Mouse (Mus musculus): ENCODE measurements around the gene Ugt1a5. TPM values are rescaled to one million over a fixed set of nuclear protein-coding genes. Genes with fewer than 3 reads are reported as not detected.
A peak's percentile ranks its signal among the peaks of the same experiment; 100 is the strongest.
"Not testable (repeated sequence)": the region's sequence is repeated elsewhere in the genome, so short reads cannot be mapped to it uniquely, and the experiment has no call there.

Ugt1a5 gene
- total and polyA plus RNA-seq, 2 experiments from 2014 or later, result not detected

DNA sequence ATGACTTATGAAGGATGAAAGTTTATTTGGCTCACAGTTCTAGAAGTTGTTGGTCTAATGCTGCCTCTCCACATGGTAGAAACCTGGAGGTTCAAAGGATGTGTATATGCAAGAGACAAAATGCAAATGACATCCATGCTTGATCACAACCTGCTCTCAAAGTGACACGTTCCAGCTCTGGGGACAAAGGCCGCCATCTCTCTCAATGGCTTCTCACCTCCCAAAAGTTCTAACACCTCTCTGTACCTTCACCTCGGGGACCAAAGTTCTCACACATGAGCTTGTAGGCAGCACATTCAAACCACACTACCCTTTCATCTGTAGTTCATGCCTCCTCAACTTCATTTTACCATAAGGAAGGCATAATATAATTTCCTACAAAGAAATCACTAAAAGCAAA is 51.8 kb downstream of the Ugt1a5 start:
- no peak overlapping the region for H3K9ac ChIP-seq (replicated peaks; ENCODE audit: low read length, poor library complexity, severe bottlenecking)
- DNase-seq (ENCODE audit: low spot score) (peak; percentile 21), ATAC-seq (ENCODE audit: low FRiP score) (no peak)
- 44% methylated on average over 3 of the region's 3 CpGs for WGBS
- no peak overlapping the region for H3K27ac ChIP-seq (ENCODE audit: low read depth, low read length)
- no peaks in the 10 kb centered on the region for H3K36me3 ChIP-seq (ENCODE audit: insufficient read depth, low read length)
- no peak overlapping the region for H3K4me2 ChIP-seq (ENCODE audit: low read depth, low read length, poor library complexity, severe bottlenecking)
- no peaks in the 10 kb centered on the region for H3K27me3 ChIP-seq (ENCODE audit: insufficient read depth, low read length)
- peaks cover 38% of the 10 kb centered on the region for H3K9me3 ChIP-seq (ENCODE audit: low read length)
- TF ChIP-seq CTCF (IDR thresholded peaks at IDR 0.05), result no peak
- no peak overlapping the region for H3K4me3 ChIP-seq (ENCODE audit: low read depth, low read length)
- no peaks in the 10 kb centered on the region for H3K4me1 ChIP-seq (ENCODE audit: insufficient read depth, low read length)

DNA sequence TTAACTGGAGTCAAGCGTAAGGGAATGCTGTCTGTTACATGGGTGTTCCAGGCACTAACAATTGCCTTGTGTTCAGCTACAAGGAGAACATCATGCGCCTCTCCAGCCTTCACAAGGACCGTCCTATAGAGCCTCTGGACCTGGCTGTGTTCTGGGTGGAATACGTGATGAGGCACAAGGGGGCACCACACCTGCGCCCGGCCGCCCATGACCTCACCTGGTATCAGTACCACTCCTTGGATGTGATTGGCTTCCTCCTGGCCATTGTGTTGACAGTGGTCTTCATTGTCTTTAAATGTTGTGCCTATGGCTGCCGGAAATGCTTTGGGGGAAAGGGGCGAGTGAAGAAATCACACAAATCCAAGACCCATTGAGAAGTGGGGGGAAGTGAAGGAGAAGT is 52.2 kb downstream of the Ugt1a5 start:
- TF ChIP-seq CTCF (IDR thresholded peaks at IDR 0.05), result no peak
- no peaks in the 10 kb centered on the region for H3K36me3 ChIP-seq (ENCODE audit: insufficient read depth, low read length)
- 74% methylated on average over 9 of the region's 9 CpGs for WGBS
- peaks cover 33% of the 10 kb centered on the region for H3K9me3 ChIP-seq (ENCODE audit: low read length)
- H3K4me3 ChIP-seq (ENCODE audit: low read depth, low read length), result no peak overlapping the region
- H3K27me3 ChIP-seq (ENCODE audit: insufficient read depth, low read length), result no peaks in the 10 kb centered on the region
- DNase-seq (ENCODE audit: low spot score), result peak; percentile 1
- no peak overlapping the region for H3K27ac ChIP-seq (ENCODE audit: low read depth, low read length)
- no peaks in the 10 kb centered on the region for H3K4me1 ChIP-seq (ENCODE audit: insufficient read depth, low read length)
- H3K9ac ChIP-seq (replicated peaks; ENCODE audit: low read length, poor library complexity, severe bottlenecking), result no peak overlapping the region
- no peak for ATAC-seq (ENCODE audit: low FRiP score)
- H3K4me2 ChIP-seq (ENCODE audit: low read depth, low read length, poor library complexity, severe bottlenecking), result no peak overlapping the region

DNA sequence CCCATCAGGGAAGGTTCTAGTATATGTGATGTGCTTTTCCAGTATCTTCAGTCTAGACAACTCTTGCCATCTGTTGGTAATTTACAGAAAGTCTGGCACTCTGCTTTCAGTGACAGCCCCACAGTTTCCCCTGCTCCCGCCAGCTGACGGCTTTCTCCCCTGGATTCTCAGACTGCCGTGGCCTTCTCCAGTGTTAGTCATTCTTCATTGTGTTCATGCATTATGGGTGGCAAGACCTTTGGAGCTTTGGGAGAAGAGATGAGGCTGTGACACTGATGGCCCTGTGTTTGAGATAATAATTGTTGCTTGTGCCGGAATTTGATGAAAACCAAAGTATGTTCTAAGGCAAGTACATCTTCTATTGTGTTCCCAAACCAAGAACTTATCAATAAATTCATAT is 52.8 kb downstream of the Ugt1a5 start:
- no peak for ATAC-seq (ENCODE audit: low FRiP score)

DNA sequence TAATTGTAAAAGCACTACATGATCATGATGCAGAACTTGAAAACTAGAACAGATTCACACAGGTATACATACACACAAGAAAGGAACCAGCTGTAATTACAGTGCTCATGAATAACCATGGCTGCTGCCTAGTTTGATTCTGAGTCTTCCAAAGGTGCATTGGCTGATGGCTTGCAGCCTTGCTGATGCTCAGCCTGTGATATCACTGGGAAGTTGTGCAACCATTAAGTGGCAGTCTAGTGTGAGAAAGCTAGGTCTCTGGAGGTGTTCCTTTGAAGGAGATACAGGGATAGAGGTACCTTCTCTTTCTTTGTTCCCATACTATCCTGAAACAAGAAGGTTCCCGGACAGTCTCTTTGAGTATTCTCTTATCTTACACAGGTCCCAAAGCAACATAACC is 53.2 kb downstream of the Ugt1a5 start:
- WGBS, result 21% methylated on average over 1 of the region's 1 CpGs
- no peak overlapping the region for H3K4me2 ChIP-seq (ENCODE audit: low read depth, low read length, poor library complexity, severe bottlenecking)
- no peaks in the 10 kb centered on the region for H3K27me3 ChIP-seq (ENCODE audit: insufficient read depth, low read length)
- no peak overlapping the region for H3K4me3 ChIP-seq (ENCODE audit: low read depth, low read length)
- H3K9ac ChIP-seq (replicated peaks; ENCODE audit: low read length, poor library complexity, severe bottlenecking), result no peak overlapping the region
- no peak for ATAC-seq (ENCODE audit: low FRiP score)
- DNase-seq (ENCODE audit: low spot score), result no peak
- H3K4me1 ChIP-seq (ENCODE audit: insufficient read depth, low read length), result no peaks in the 10 kb centered on the region
- H3K27ac ChIP-seq (ENCODE audit: low read depth, low read length), result no peak overlapping the region
- H3K36me3 ChIP-seq (ENCODE audit: insufficient read depth, low read length), result no peaks in the 10 kb centered on the region
- peaks cover 23% of the 10 kb centered on the region for H3K9me3 ChIP-seq (ENCODE audit: low read length)
- TF ChIP-seq CTCF (IDR thresholded peaks at IDR 0.05), result no peak

More for the DNA sequence above, 52.8 kb downstream of the Ugt1a5 start:
- Histone ChIP-seq H3K27ac (ENCODE audit: low read depth, low read length) (no peak overlapping the region), H3K4me1 (ENCODE audit: insufficient read depth, low read length) (no peaks in the 10 kb centered on the region), H3K4me2 (ENCODE audit: low read depth, low read length, poor library complexity, severe bottlenecking) (no peak overlapping the region), H3K4me3 (ENCODE audit: low read depth, low read length) (no peak overlapping the region), H3K9me3 (ENCODE audit: low read length) (peaks cover 28% of the 10 kb centered on the region), H3K36me3 (ENCODE audit: insufficient read depth, low read length) (no peaks in the 10 kb centered on the region), H3K27me3 (ENCODE audit: insufficient read depth, low read length) (no peaks in the 10 kb centered on the region), H3K9ac (replicated peaks; ENCODE audit: low read length, poor library complexity, severe bottlenecking) (no peak overlapping the region)
- TF ChIP-seq CTCF (IDR thresholded peaks at IDR 0.05), result no peak
- DNase-seq (ENCODE audit: low spot score), result peak; percentile 3
- 47% methylated on average over 4 of the region's 4 CpGs for WGBS

DNA sequence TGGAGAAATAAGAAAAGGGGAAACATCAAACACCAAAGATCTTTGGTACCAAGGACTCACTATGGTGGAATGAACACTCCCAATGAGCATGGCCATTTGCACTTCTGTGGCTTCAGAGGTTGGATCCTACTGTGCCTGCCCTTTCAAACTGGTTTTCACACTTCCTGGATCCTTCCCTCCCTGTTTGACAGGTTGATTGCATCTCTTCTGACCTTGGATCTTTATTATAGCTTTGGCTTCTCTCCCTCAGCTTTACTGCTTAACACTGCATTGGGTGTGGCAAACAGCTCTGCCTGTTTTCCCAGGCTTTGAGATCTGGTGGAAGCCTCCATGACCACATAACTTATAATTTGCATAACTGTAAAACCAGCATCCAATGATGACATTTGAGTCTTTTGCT is 54.5 kb downstream of the Ugt1a5 start:
- Histone ChIP-seq H3K27me3 (ENCODE audit: insufficient read depth, low read length) (no peaks in the 10 kb centered on the region), H3K9ac (replicated peaks; ENCODE audit: low read length, poor library complexity, severe bottlenecking) (no peak overlapping the region), H3K27ac (ENCODE audit: low read depth, low read length) (no peak overlapping the region), H3K36me3 (ENCODE audit: insufficient read depth, low read length) (no peaks in the 10 kb centered on the region), H3K4me2 (ENCODE audit: low read depth, low read length, poor library complexity, severe bottlenecking) (no peak overlapping the region), H3K4me3 (ENCODE audit: low read depth, low read length) (no peak overlapping the region), H3K9me3 (ENCODE audit: low read length) (peaks cover 13% of the 10 kb centered on the region), H3K4me1 (ENCODE audit: insufficient read depth, low read length) (no peaks in the 10 kb centered on the region)
- no peak for DNase-seq (ENCODE audit: low spot score)
- no peak for TF ChIP-seq CTCF (IDR thresholded peaks at IDR 0.05)
- ATAC-seq (ENCODE audit: low FRiP score), result no peak

DNA sequence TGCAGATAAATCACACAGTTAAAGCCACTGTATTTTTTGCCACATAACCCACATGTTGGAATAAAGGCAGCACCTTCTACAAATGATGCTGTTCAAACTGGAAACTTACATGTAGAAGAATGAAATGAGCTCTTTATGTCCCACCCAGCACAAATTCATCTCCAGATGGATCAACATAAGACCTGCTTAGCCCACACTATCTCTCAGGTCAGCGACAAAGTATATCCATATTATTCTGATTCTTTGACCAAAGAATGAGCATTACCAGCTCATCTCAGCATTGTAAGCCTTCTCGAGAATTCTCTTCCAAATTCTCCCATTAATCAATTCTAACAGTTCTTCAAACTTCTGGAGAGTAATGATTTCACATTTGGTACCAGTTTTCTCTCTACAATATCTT is 56.4 kb downstream of the Ugt1a5 start:
- 49% methylated on average over 2 of the region's 2 CpGs for WGBS
- Histone ChIP-seq H3K27ac (ENCODE audit: low read depth, low read length) (no peak overlapping the region), H3K9ac (replicated peaks; ENCODE audit: low read length, poor library complexity, severe bottlenecking) (no peak overlapping the region), H3K27me3 (ENCODE audit: insufficient read depth, low read length) (no peaks in the 10 kb centered on the region), H3K9me3 (ENCODE audit: low read length) (peaks cover 24% of the 10 kb centered on the region), H3K4me1 (ENCODE audit: insufficient read depth, low read length) (no peaks in the 10 kb centered on the region), H3K4me3 (ENCODE audit: low read depth, low read length) (no peak overlapping the region), H3K36me3 (ENCODE audit: insufficient read depth, low read length) (no peaks in the 10 kb centered on the region), H3K4me2 (ENCODE audit: low read depth, low read length, poor library complexity, severe bottlenecking) (no peak overlapping the region)
- TF ChIP-seq CTCF (IDR thresholded peaks at IDR 0.05), result no peak
- DNase-seq (ENCODE audit: low spot score), result no peak
- no peak for ATAC-seq (ENCODE audit: low FRiP score)

DNA sequence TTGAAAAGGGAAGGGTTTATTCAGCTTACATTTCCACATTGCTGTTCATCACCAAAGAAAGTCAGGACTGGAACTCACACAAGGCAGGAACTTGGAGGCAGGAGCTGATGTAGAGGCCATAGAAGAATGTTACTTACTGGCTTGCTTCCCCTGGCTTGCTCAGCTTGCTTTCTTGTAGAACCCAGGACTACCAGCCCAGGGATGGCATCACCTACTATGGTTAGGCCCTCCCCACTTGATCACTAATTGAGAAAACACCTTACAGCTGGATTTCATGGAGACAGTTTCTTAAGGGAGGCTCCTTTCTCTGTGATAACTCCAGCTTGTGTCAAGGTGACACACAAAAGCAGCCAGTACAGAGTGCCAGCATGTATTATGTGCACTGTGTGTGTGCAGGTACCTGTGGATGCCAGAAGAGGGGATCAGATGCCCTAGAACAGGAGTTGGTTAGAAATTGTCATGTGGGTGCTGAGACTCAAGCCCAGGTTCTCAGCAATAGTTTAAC is 57.3 kb downstream of the Ugt1a5 start:
- not testable (repeated sequence) for H3K27me3 ChIP-seq (ENCODE audit: insufficient read depth, low read length); DNase-seq (ENCODE audit: low spot score); H3K9ac ChIP-seq (replicated peaks; ENCODE audit: low read length, poor library complexity, severe bottlenecking); H3K36me3 ChIP-seq (ENCODE audit: insufficient read depth, low read length); ATAC-seq (ENCODE audit: low FRiP score); H3K4me2 ChIP-seq (ENCODE audit: low read depth, low read length, poor library complexity, severe bottlenecking); H3K4me3 ChIP-seq (ENCODE audit: low read depth, low read length); H3K27ac ChIP-seq (ENCODE audit: low read depth, low read length); H3K4me1 ChIP-seq (ENCODE audit: insufficient read depth, low read length)
- H3K9me3 ChIP-seq (ENCODE audit: low read length), result peaks cover 32% of the 10 kb centered on the region

Data from midbrain, postnatal 0 days (tissue).